Mouse (Mus musculus): Measurements from ENCODE around the gene Tbc1d10a.
A peak's percentile ranks its signal among the peaks of the same experiment; 100 is the strongest.

Gene Tbc1d10a

GRCm38 (mm10) chr11:4237389-4237912 is 50.9 kb downstream of the Tbc1d10a start:
- DNase-seq (ENCODE audit: low spot score in 2 of 2) = no peak

- no peak for DNase-seq (ENCODE audit: low spot score in 2 of 2)
Measured at GRCm38 (mm10) chr11:4238167-4238566, 51.6 kb downstream of the Tbc1d10a start.

DNA sequence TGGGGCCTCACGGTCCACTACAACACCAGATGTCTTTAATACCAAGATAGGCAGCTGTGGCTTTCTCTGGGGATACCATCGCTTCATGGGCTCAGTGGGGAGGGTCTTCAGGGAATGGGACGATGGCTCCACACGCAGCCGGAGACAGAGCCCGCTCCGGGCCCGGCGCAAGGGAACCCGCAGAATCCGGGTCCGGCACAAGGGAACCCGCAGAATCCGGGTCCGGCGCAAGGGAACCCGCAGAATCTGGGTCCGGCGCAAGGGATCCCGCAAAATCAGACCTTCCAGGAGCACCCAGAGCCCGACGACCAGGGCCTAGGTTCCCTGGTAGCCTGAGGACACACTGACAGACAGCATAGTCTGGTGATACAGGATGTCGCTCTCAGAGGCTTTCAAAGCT is 53.1 kb downstream of the Tbc1d10a start:
- DNase-seq (ENCODE audit: low spot score in 2 of 2) = no peak

DNA sequence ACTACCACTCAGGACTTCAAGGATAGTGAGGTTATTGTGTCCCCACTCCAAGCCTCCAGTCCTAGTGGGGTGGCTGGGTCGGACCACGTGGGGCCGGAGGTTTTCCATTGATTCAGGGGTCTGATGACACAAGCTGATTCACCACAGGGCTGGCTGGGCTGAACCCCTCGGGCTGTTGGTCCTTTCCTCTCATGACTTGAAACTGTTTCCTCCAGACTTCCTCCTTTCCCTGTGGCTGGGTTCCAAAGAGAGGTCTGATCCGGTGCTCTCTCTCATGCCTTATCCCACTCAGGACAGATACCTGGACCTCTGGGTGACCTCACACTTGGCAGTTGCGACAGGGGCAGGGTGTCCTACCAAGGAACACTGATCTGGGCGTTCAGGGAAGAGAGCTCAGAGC is 53.6 kb downstream of the Tbc1d10a start:
- no peak for DNase-seq (ENCODE audit: low spot score in 2 of 2)

- no peak for DNase-seq (ENCODE audit: low spot score in 2 of 2)
Measured at GRCm38 (mm10) chr11:4241180-4241579, 54.6 kb downstream of the Tbc1d10a start.

DNA sequence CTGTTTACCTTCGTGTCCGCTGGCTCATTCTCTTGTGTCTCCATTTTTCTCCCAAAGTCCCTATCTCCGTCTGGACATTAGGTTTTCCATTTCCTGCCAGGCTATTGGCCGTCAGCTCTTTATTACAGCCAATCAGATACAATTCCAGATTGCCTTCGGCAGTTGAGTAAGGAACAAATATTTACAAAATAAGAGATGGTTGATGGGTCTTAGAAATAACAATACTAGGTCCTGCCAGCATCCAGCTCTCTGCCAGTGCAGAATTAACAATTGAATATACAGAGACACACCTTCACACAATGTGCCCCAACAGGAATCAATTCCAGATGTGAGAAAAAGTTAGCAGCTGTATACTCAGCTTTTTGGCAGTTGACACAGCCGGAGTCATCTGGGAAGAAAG is 59.5 kb downstream of the Tbc1d10a start:
- DNase-seq (ENCODE audit: low spot score in 2 of 2) = no peak

DNA sequence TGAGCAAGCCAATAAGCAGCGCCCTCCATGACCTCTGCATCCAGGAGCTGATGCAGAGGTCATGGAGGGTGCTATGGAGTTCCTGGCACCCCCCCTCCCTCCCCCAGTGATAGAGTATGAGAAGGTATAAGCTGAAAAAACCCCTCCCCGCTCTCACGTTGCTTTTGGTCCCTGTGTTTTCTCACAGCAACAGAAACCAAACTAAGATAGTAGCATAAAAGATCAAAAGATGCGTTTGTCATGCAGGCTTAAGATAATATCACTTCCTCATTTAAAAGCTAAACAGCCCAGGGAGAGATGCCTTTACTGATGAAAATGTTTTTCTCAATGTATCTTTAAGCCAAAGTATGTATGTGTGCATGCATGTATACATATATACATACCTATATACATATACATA is 60.0 kb downstream of the Tbc1d10a start:
- DNase-seq (ENCODE audit: low spot score in 2 of 2) = no peak

DNA sequence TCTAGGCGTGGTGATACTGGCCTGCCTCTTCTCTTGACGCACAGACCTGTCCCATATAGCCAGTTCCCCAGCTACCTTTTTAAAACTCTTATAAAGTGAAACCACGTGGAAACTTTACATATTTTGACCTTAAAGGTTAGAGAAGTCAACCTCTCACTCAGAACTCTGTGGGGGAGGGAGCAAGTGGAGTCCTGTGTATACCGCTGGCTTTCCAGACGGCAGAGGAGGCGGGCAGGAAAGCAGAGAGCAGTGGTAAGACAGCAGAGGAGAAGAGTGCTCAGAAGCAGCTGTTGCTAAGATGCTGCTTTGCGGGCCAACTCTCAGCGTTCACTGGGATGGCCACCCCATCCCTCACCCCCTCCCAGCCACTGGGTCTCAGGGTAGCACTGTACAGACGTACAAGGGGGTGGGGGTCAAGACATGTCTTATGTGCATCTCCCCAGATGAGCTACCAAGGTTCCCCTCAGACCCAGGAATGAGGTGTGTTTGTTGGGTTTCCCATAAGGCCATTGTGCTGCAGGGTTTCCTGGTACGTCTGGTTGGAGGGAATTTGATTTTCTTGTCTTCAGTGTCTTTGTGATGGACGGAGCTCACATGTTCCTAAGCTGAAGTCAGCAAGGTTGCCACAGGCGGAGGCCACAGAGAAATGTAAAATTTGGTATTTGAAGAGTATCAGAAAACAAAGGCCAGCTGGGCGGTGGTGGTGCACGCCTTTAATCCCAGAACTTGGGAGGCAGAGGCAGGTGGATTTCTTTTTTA is 60.8 kb downstream of the Tbc1d10a start:
- no peak for DNase-seq (ENCODE audit: low spot score in 2 of 2)

GRCm38 (mm10) chr11:4249151-4249550 is 62.6 kb downstream of the Tbc1d10a start:
- no peak for DNase-seq (ENCODE audit: low spot score in 2 of 2)

GRCm38 (mm10) chr11:4250290-4250689 is 63.7 kb downstream of the Tbc1d10a start:
- DNase-seq (ENCODE audit: low spot score in 2 of 2) = no peak

GRCm38 (mm10) chr11:4251376-4251775 is 64.8 kb downstream of the Tbc1d10a start:
- DNase-seq (ENCODE audit: low spot score in 2 of 2) = no peak

DNA sequence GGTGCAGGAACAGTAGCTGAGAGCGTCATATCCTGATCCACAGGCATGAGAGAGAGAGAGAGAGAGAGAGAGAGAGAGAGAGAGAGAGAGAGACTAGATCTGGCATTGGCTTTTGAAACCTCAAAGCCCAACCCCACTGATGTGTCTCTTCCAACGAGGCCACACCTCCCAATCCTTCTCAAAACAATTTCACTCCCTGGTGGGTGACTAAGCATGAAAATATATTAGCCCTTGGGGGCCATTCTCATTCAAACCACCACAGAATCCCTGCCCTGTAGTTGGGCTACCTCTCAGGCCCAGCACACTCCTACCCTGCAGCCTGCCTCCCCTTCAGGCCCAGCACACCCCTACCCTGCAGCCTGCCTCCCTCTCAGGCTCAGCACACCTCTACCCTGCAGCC is 66.3 kb downstream of the Tbc1d10a start:
- no peak for DNase-seq (ENCODE audit: low spot score in 2 of 2)

- no peak for DNase-seq (ENCODE audit: low spot score in 2 of 2)
Measured at GRCm38 (mm10) chr11:4256846-4257607, 70.4 kb downstream of the Tbc1d10a start, which contains the start of gene Lif. Gene Lif, plus strand, starts transcription at chr11:4257557.

GRCm38 (mm10) chr11:4257756-4258155 is 71.2 kb downstream of the Tbc1d10a start:
- no peak for DNase-seq (ENCODE audit: low spot score in 2 of 2)

DNA sequence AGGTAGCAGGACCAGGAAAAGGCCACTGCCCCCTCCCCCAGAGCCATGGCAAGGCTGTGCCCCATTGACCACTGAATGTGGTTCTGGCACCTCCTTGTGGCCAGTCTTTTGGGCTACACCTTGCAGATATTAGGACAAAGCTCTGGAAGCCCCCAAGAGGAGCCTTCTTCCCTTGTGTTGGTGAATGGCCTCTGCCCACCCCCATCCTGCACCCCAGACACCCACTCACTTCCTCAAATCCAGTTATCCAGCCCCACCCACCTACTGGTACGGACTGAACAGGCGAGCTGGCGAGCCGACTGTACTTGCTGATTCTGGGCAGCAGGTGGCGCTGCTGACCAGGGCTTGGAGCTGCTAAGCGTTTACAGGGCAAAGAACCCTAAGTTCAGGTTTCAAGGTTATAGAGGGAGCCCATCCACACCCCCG is 72.1 kb downstream of the Tbc1d10a start:
- DNase-seq (ENCODE audit: low spot score in 2 of 2) = peak; percentile 69 to 82

GRCm38 (mm10) chr11:4260463-4261187 is 74.0 kb downstream of the Tbc1d10a start:
- no peak for DNase-seq (ENCODE audit: low spot score in 2 of 2)

- no peak for DNase-seq (ENCODE audit: low spot score in 2 of 2)
Measured at GRCm38 (mm10) chr11:4261188-4261494, 74.6 kb downstream of the Tbc1d10a start.

GRCm38 (mm10) chr11:4261969-4262368 is 75.4 kb downstream of the Tbc1d10a start:
- DNase-seq (ENCODE audit: low spot score in 2 of 2) = no peak

- DNase-seq (ENCODE audit: low spot score in 2 of 2) = no peak
Measured at GRCm38 (mm10) chr11:4262847-4263246, 76.3 kb downstream of the Tbc1d10a start.

- DNase-seq (ENCODE audit: low spot score in 2 of 2) = no peak
Measured at GRCm38 (mm10) chr11:4263296-4263695, 76.7 kb downstream of the Tbc1d10a start.

GRCm38 (mm10) chr11:4264066-4264465 is 77.5 kb downstream of the Tbc1d10a start:
- peak in 1 of 2 experiments; percentile 65 for DNase-seq (ENCODE audit: low spot score in 2 of 2)
